Mouse (Mus musculus) embryonic facial prominence, embryonic 13.5 days (tissue): ENCODE data around the gene Plscr3. TPM values are rescaled to one million over a fixed set of nuclear protein-coding genes. Genes with fewer than 3 reads are reported as not detected.
"Not testable (repeated sequence)": the region's sequence is repeated elsewhere in the genome, so short reads cannot be mapped to it uniquely, and the experiment has no call there.

Experiments
- ATAC-seq: fragments of 200-750 bp; cut with Nextera tagmentation; 2 replicates; pipeline ENCODE4 v1.8.0; 2017; ENCODE audit warnings: low read depth; ENCODE audit not compliant: insufficient number of reproducible peaks, insufficient read depth, low FRiP score, low TSS enrichment
- H3K27ac ChIP-seq: fragments of 300-500 bp; sonication (generic); 2 replicates; pipeline ENCODE4 v1.5.1; 2015; ENCODE audit warnings: moderate library complexity, mild to moderate bottlenecking, inconsistent platforms
- H3K27me3 ChIP-seq: fragments of 300-500 bp; sonication (generic); 2 replicates; pipeline ENCODE4 v1.6.1; 2015; ENCODE audit warnings: mild to moderate bottlenecking, inconsistent platforms
- H3K36me3 ChIP-seq: fragments of 300-500 bp; sonication (generic); 2 replicates; pipeline ENCODE4 v1.6.1; 2015; ENCODE audit warnings: mild to moderate bottlenecking, inconsistent platforms
- H3K4me1 ChIP-seq: fragments of 300-500 bp; sonication (generic); 2 replicates; pipeline ENCODE4 v1.6.1; 2015; ENCODE audit warnings: inconsistent platforms
- H3K4me2 ChIP-seq: fragments of 300-500 bp; sonication (generic); 2 replicates; pipeline ENCODE4 v1.6.1; 2015; ENCODE audit warnings: moderate library complexity, mild to moderate bottlenecking, inconsistent platforms
- H3K4me3 ChIP-seq: fragments of 300-500 bp; sonication (generic); 2 replicates; pipeline ENCODE4 v1.5.1; 2015; ENCODE audit warnings: mild to moderate bottlenecking, inconsistent platforms
- H3K9ac ChIP-seq: fragments of 300-500 bp; sonication (generic); 2 replicates; pipeline ENCODE4 v1.6.1; 2015; ENCODE audit warnings: mild to moderate bottlenecking, inconsistent platforms
- H3K9me3 ChIP-seq: fragments of 300-500 bp; sonication (generic); 2 replicates; pipeline ENCODE4 v1.6.1; 2016; ENCODE audit warnings: inconsistent platforms
- WGBS: fragments of 180-500 bp; shearing (Covaris S2); methylation state at CpG from one replicate; pipeline ENCODE4 v1.1.7; 2015; ENCODE audit warnings: mixed read lengths; 5-methylcytosine and 5-hydroxymethylcytosine counted together
- polyA plus RNA-seq: library from polyadenylated mRNA; unstranded; fragments of >200 nt; fragmentation: Nextera tagmentation; extraction: Ambion mirVana; gene quantifications from 2 replicates; pipeline ENCODE4 v1.2.1, GENCODE M21; 2015

Gene Plscr3
- polyA plus RNA-seq, 1 experiment from 2014 or later = 154 TPM

- 0 out of 2 replicates have a peak overlapping the region, but pooled peaks have one; percentile 1 for H3K27ac ChIP-seq
- H3K4me3 ChIP-seq = no peak overlapping the region
- H3K9ac ChIP-seq = no peak overlapping the region
- no peaks in the 10 kb centered on the region for H3K27me3 ChIP-seq
- no peak for ATAC-seq
- peaks cover 55% of the 10 kb centered on the region for H3K36me3 ChIP-seq
- WGBS = 88% methylated on average over 9 of the region's 9 CpGs
- H3K9me3 ChIP-seq = no peaks in the 10 kb centered on the region
- peaks cover 41% of the 10 kb centered on the region for H3K4me1 ChIP-seq
- H3K4me2 ChIP-seq = no peak overlapping the region
These were observed 3.0 kb downstream of the Plscr3 start for GRCm38 (mm10) chr11:69849128-69849527.

- no peaks in the 10 kb centered on the region for H3K27me3 ChIP-seq
- H3K9me3 ChIP-seq = no peaks in the 10 kb centered on the region
- no peak overlapping the region for H3K4me3 ChIP-seq
- H3K27ac ChIP-seq = no peak overlapping the region
- peaks cover 41% of the 10 kb centered on the region for H3K4me1 ChIP-seq
- ATAC-seq = no peak
- peaks cover 55% of the 10 kb centered on the region for H3K36me3 ChIP-seq
- no peak overlapping the region for H3K4me2 ChIP-seq
- 94% methylated on average over 15 of the region's 15 CpGs for WGBS
- no peak overlapping the region for H3K9ac ChIP-seq
These were observed 3.7 kb downstream of the Plscr3 start for GRCm38 (mm10) chr11:69849884-69850283.

GRCm38 (mm10) chr11:69850754-69851153 is 4.6 kb downstream of the Plscr3 start:
- peaks cover 55% of the 10 kb centered on the region for H3K36me3 ChIP-seq

GRCm38 (mm10) chr11:69853994-69854393 is 7.8 kb downstream of the Plscr3 start:
- H3K4me3 ChIP-seq = no peak overlapping the region
- ATAC-seq = no peak

More at GRCm38 (mm10) chr11:69850754-69851153, 4.6 kb downstream of the Plscr3 start:
- peaks cover 2% of the 10 kb centered on the region; the same call in 1 of the 2 replicates for H3K27me3 ChIP-seq
- H3K4me3 ChIP-seq = no peak overlapping the region
- peaks cover 40% of the 10 kb centered on the region for H3K4me1 ChIP-seq
- H3K27ac ChIP-seq = peak overlapping the region; percentile 33; the same call in 1 of the 2 replicates
- H3K4me2 ChIP-seq = no peak overlapping the region
- no peak overlapping the region for H3K9ac ChIP-seq
- 63% methylated on average over 8 of the region's 8 CpGs for WGBS
- H3K9me3 ChIP-seq = no peaks in the 10 kb centered on the region
- no peak for ATAC-seq

GRCm38 (mm10) chr11:69854680-69855079 is 8.5 kb downstream of the Plscr3 start:
- H3K36me3 ChIP-seq = peaks cover 34% of the 10 kb centered on the region
- no peak for ATAC-seq
- H3K9me3 ChIP-seq = no peaks in the 10 kb centered on the region
- H3K9ac ChIP-seq = no peak overlapping the region
- peaks cover 22% of the 10 kb centered on the region for H3K4me1 ChIP-seq
- no peak overlapping the region for H3K4me3 ChIP-seq
- no peak overlapping the region for H3K4me2 ChIP-seq
- peaks cover 26% of the 10 kb centered on the region for H3K27me3 ChIP-seq
- 84% methylated on average over 10 of the region's 10 CpGs for WGBS
- H3K27ac ChIP-seq = no peak overlapping the region

More at GRCm38 (mm10) chr11:69853994-69854393, 7.8 kb downstream of the Plscr3 start:
- Histone ChIP-seq H3K27me3 (peaks cover 19% of the 10 kb centered on the region), H3K9ac (no peak overlapping the region), H3K4me2 (no peak overlapping the region), H3K9me3 (no peaks in the 10 kb centered on the region), H3K36me3 (peaks cover 41% of the 10 kb centered on the region), H3K4me1 (peaks cover 22% of the 10 kb centered on the region), H3K27ac (no peak overlapping the region)
- WGBS = 74% methylated on average over 7 of the region's 7 CpGs

GRCm38 (mm10) chr11:69855347-69855746 is 9.2 kb downstream of the Plscr3 start:
- Histone ChIP-seq H3K4me3 (no peak overlapping the region), H3K4me2 (peak overlapping the region; percentile 30)

GRCm38 (mm10) chr11:69858113-69858998 is 12.2 kb downstream of the Plscr3 start, which contains the start of gene Tnk1:
Gene Tnk1, minus strand, starts transcription at chr11:69858730.
- Histone ChIP-seq H3K4me3 (peak within 1 kb of the TSS; percentile 27), H3K27ac (peak within 1 kb of the TSS; percentile 73), H3K9ac (peak within 1 kb of the TSS; percentile 58; the same call in 1 of the 2 replicates), H3K4me2 (peak within 1 kb of the TSS; percentile 42), H3K36me3 (no peaks in the 10 kb centered on the region; the same call in 1 of the 2 replicates), H3K4me1 (peaks cover 9% of the 10 kb centered on the region), H3K27me3 (peaks cover 27% of the 10 kb centered on the region), H3K9me3 (no peaks in the 10 kb centered on the region)
- 17% methylated on average over 30 of the region's 30 CpGs for WGBS
- ATAC-seq = no peak

More at GRCm38 (mm10) chr11:69855347-69855746, 9.2 kb downstream of the Plscr3 start:
- Histone ChIP-seq H3K4me1 (peaks cover 18% of the 10 kb centered on the region), H3K36me3 (peaks cover 27% of the 10 kb centered on the region), H3K27ac (no peak overlapping the region), H3K9me3 (no peaks in the 10 kb centered on the region), H3K27me3 (peaks cover 27% of the 10 kb centered on the region), H3K9ac (no peak overlapping the region)
- no peak for ATAC-seq
- WGBS = 25% methylated on average over 16 of the region's 16 CpGs

GRCm38 (mm10) chr11:69863729-69864128 is 17.6 kb downstream of the Plscr3 start:
- 76% methylated on average over 3 of the region's 3 CpGs for WGBS
- not testable (repeated sequence) for H3K27ac ChIP-seq, H3K4me2 ChIP-seq, H3K9me3 ChIP-seq, ATAC-seq, H3K9ac ChIP-seq, H3K36me3 ChIP-seq, H3K4me1 ChIP-seq, H3K4me3 ChIP-seq
- peaks cover 10% of the 10 kb centered on the region for H3K27me3 ChIP-seq

- no peak for ATAC-seq
- no peak overlapping the region for H3K27ac ChIP-seq
- H3K4me2 ChIP-seq = no peak overlapping the region
- 0 out of 2 replicates have a peak, but pooled peaks cover 5% of the 10 kb centered on the region for H3K4me1 ChIP-seq
- no peaks in the 10 kb centered on the region for H3K36me3 ChIP-seq
- H3K4me3 ChIP-seq = no peak overlapping the region
- 49% methylated on average over 8 of the region's 8 CpGs for WGBS
- H3K9me3 ChIP-seq = no peaks in the 10 kb centered on the region
- H3K9ac ChIP-seq = no peak overlapping the region
- H3K27me3 ChIP-seq = peaks cover 5% of the 10 kb centered on the region
These were observed 18.1 kb downstream of the Plscr3 start for GRCm38 (mm10) chr11:69864138-69864860.

- no peaks in the 10 kb centered on the region for H3K36me3 ChIP-seq
- H3K9ac ChIP-seq = no peak overlapping the region
- H3K27ac ChIP-seq = no peak overlapping the region
- H3K4me1 ChIP-seq = 0 out of 2 replicates have a peak, but pooled peaks cover 5% of the 10 kb centered on the region
- no peak overlapping the region for H3K4me3 ChIP-seq
- no peaks in the 10 kb centered on the region for H3K27me3 ChIP-seq
- no peaks in the 10 kb centered on the region for H3K9me3 ChIP-seq
- WGBS = 80% methylated on average over 9 of the region's 9 CpGs
- no peak overlapping the region for H3K4me2 ChIP-seq
- no peak for ATAC-seq
These were observed 19.4 kb downstream of the Plscr3 start for GRCm38 (mm10) chr11:69865561-69865960.

GRCm38 (mm10) chr11:69867335-69867734 is 21.2 kb downstream of the Plscr3 start:
- Histone ChIP-seq H3K4me1 (0 out of 2 replicates have a peak, but pooled peaks cover 5% of the 10 kb centered on the region), H3K27ac (no peak overlapping the region), H3K9ac (no peak overlapping the region), H3K4me2 (no peak overlapping the region), H3K27me3 (no peaks in the 10 kb centered on the region), H3K9me3 (no peaks in the 10 kb centered on the region), H3K4me3 (no peak overlapping the region), H3K36me3 (no peaks in the 10 kb centered on the region)
- WGBS = 75% methylated on average over 9 of the region's 9 CpGs
- no peak for ATAC-seq
